ENCODE assay signal across 8 mouse cellular contexts in genomic region chr7:102266401-102267042, GRCm38 (mm10). TPM values are rescaled to one million over a fixed set of nuclear protein-coding genes. Genes with fewer than 3 reads are reported as not detected.
DNase-seq lines count a peak whose midpoint lies in the region; ATAC-seq and TF ChIP-seq lines count a peak whose summit lies in the region.

No protein-coding gene starts in this region.

- TF ChIP-seq CTCF in kidney, postnatal 0 days (IDR thresholded peaks at IDR 0.05; ENCODE audit: low read depth) = no peak

- no peak overlapping the region; the same call in 1 of the 2 replicates for H3K4me3 ChIP-seq in kidney, postnatal 0 days (replicated peaks; ENCODE audit: low read depth, low read length)
- peak overlapping the region; percentile 81 for H3K4me3 ChIP-seq in forebrain, embryonic 12.5 days (replicated peaks)
- peak overlapping the region; percentile 99 for H3K4me3 ChIP-seq in megakaryocyte, embryonic 14.5 days (replicated peaks)
- peak overlapping the region; percentile 84; the same call in 1 of the 2 replicates for H3K4me3 ChIP-seq in stomach, embryonic 14.5 days (ENCODE audit: low read depth, low read length)

- peak; percentile 16; the same call in 1 of the 2 replicates for ATAC-seq in kidney, postnatal 0 days (replicated peaks; ENCODE audit: low FRiP score, low read depth)
- peak; percentile 47 for ATAC-seq in forebrain, embryonic 12.5 days (ENCODE audit: low FRiP score)
- ATAC-seq in inflammation-experienced regulatory T-cells, adult 6 months = peak; percentile 65
- peak; percentile 21; the same call in 1 of the 2 replicates for ATAC-seq in stomach, embryonic 14.5 days (ENCODE audit: insufficient number of reproducible peaks, insufficient read depth, low FRiP score, low read depth)

- 0 out of 2 replicates have a peak overlapping the region, but pooled peaks have one; percentile 97 for H3K4me2 ChIP-seq in kidney, postnatal 0 days (ENCODE audit: low read length)
- H3K4me2 ChIP-seq in forebrain, embryonic 12.5 days = no peak overlapping the region; the same call in 1 of the 2 replicates
- peak overlapping the region; percentile 17 for H3K4me2 ChIP-seq in stomach, embryonic 14.5 days (replicated peaks; ENCODE audit: low read depth, low read length)

- H3K27ac ChIP-seq in kidney, postnatal 0 days = no peak overlapping the region
- H3K27ac ChIP-seq in forebrain, embryonic 12.5 days = no peak overlapping the region
- no peak overlapping the region for H3K27ac ChIP-seq in stomach, embryonic 14.5 days (ENCODE audit: low read length)

- no peak overlapping the region for H3K9ac ChIP-seq in kidney, postnatal 0 days (ENCODE audit: low read depth, low read length)
- no peak overlapping the region for H3K9ac ChIP-seq in forebrain, embryonic 12.5 days
- H3K9ac ChIP-seq in stomach, embryonic 14.5 days (replicated peaks; ENCODE audit: low read depth, low read length) = no peak overlapping the region

- H3K27me3 ChIP-seq in kidney, postnatal 0 days (ENCODE audit: insufficient read depth, low read length) = no peaks in the 10 kb centered on the region
- H3K27me3 ChIP-seq in forebrain, embryonic 12.5 days = peaks cover 10% of the 10 kb centered on the region
- no peaks in the 10 kb centered on the region for H3K27me3 ChIP-seq in megakaryocyte, embryonic 14.5 days (replicated peaks)
- H3K27me3 ChIP-seq in stomach, embryonic 14.5 days (ENCODE audit: control insufficient read depth, insufficient read depth, low read length) = no peaks in the 10 kb centered on the region

- 54% methylated on average over 14 of the region's 14 CpGs for WGBS in kidney, postnatal 0 days
- WGBS in forebrain, embryonic 12.5 days = 52% methylated on average over 14 of the region's 14 CpGs
- WGBS in stomach, embryonic 14.5 days = 47% methylated on average over 14 of the region's 14 CpGs

- H3K4me1 ChIP-seq in kidney, postnatal 0 days (replicated peaks; ENCODE audit: insufficient read depth, low read length) = no peaks in the 10 kb centered on the region
- H3K4me1 ChIP-seq in forebrain, embryonic 12.5 days = peaks cover 9% of the 10 kb centered on the region; the same call in 1 of the 2 replicates
- H3K4me1 ChIP-seq in megakaryocyte, embryonic 14.5 days = peaks cover 32% of the 10 kb centered on the region
- peaks cover 8% of the 10 kb centered on the region; the same call in 1 of the 2 replicates for H3K4me1 ChIP-seq in stomach, embryonic 14.5 days (ENCODE audit: control insufficient read depth, insufficient read depth, low read length)

- no peak for DNase-seq in kidney, postnatal 0 days (ENCODE audit: low spot score)
- DNase-seq in kidney, adult 8-10 months = no peak
- DNase-seq in left cerebral cortex, adult 11 months (ENCODE audit: low spot score) = no peak
- DNase-seq in adipocyte (ENCODE audit: low spot score) = no peak

- no peaks in the 10 kb centered on the region for H3K36me3 ChIP-seq in kidney, postnatal 0 days (ENCODE audit: insufficient read depth, low read length)
- H3K36me3 ChIP-seq in forebrain, embryonic 12.5 days (replicated peaks) = no peaks in the 10 kb centered on the region
- peaks cover 14% of the 10 kb centered on the region for H3K36me3 ChIP-seq in megakaryocyte, embryonic 14.5 days (replicated peaks; ENCODE audit: low read length)
- H3K36me3 ChIP-seq in stomach, embryonic 14.5 days (ENCODE audit: control insufficient read depth, insufficient read depth, low read length) = no peaks in the 10 kb centered on the region

- no peaks in the 10 kb centered on the region for H3K9me3 ChIP-seq in kidney, postnatal 0 days (replicated peaks; ENCODE audit: low read length)
- H3K9me3 ChIP-seq in forebrain, embryonic 12.5 days = no peaks in the 10 kb centered on the region
- no peaks in the 10 kb centered on the region for H3K9me3 ChIP-seq in megakaryocyte, embryonic 14.5 days
- no peaks in the 10 kb centered on the region for H3K9me3 ChIP-seq in stomach, embryonic 14.5 days (ENCODE audit: control insufficient read depth, low read depth, low read length)

RNA-seq across cellular contexts. Expression of gene Stim1, which starts 1.1 kb away (rescaled TPM):
- polyA plus RNA-seq in kidney, postnatal 0 days (2015; fragmentation: Nextera tagmentation; extraction: Ambion mirVana) = 9.7 and 10.3 TPM in 2 replicates
- polyA plus RNA-seq in forebrain, embryonic 12.5 days (2016; fragmentation: Nextera tagmentation; extraction: Ambion mirVana) = 11.6 and 11.7 TPM in 2 replicates
- polyA plus RNA-seq in inflammation-experienced regulatory T-cells, adult 6 months (2017; shearing (Covaris generic)) = 10 to 100 TPM; 46.3 to 50.9 (median 48.2) TPM
- polyA plus RNA-seq in megakaryocyte, embryonic 14.5 days (2012; ENCODE audit: insufficient read depth, low replicate concordance) = 106 and 312 TPM in 2 replicates
- 24.9 and 25.6 TPM in 2 replicates for polyA plus RNA-seq in stomach, embryonic 14.5 days (2014; fragmentation: Nextera tagmentation; extraction: Ambion mirVana)

RNA-seq across cellular contexts. Expression of gene Rhog, which starts 10.7 kb away (rescaled TPM):
- 50.6 and 52.1 TPM in 2 replicates for polyA plus RNA-seq in kidney, postnatal 0 days (2015; fragmentation: Nextera tagmentation; extraction: Ambion mirVana)
- polyA plus RNA-seq in forebrain, embryonic 12.5 days (2016; fragmentation: Nextera tagmentation; extraction: Ambion mirVana) = 21.7 and 25.1 TPM in 2 replicates
- polyA plus RNA-seq in inflammation-experienced regulatory T-cells, adult 6 months (2017; shearing (Covaris generic)) = 100 to 1,000 TPM; 135 to 199 (median 174) TPM
- 210 and 238 TPM in 2 replicates for polyA plus RNA-seq in megakaryocyte, embryonic 14.5 days (2012; ENCODE audit: insufficient read depth, low replicate concordance)
- polyA plus RNA-seq in stomach, embryonic 14.5 days (2014; fragmentation: Nextera tagmentation; extraction: Ambion mirVana) = 61.6 and 65.1 TPM in 2 replicates

RNA-seq across cellular contexts. Expression of gene Pgap2, which starts 56.5 kb away (rescaled TPM):
- polyA plus RNA-seq in kidney, postnatal 0 days (2015; fragmentation: Nextera tagmentation; extraction: Ambion mirVana) = 65.8 and 66.8 TPM in 2 replicates
- polyA plus RNA-seq in forebrain, embryonic 12.5 days (2016; fragmentation: Nextera tagmentation; extraction: Ambion mirVana) = 54.3 and 59.2 TPM in 2 replicates
- 10 to 100 TPM; 46.4 to 51.1 (median 47.1) TPM for polyA plus RNA-seq in inflammation-experienced regulatory T-cells, adult 6 months (2017; shearing (Covaris generic))
- polyA plus RNA-seq in megakaryocyte, embryonic 14.5 days (2012; ENCODE audit: insufficient read depth, low replicate concordance) = 8.0 and 17.3 TPM in 2 replicates
- 99.0 and 103 TPM in 2 replicates for polyA plus RNA-seq in stomach, embryonic 14.5 days (2014; fragmentation: Nextera tagmentation; extraction: Ambion mirVana)

RNA-seq across cellular contexts. Expression of gene Nup98, which starts 56.5 kb away (rescaled TPM):
- 19.1 and 21.1 TPM in 2 replicates for polyA plus RNA-seq in kidney, postnatal 0 days (2015; fragmentation: Nextera tagmentation; extraction: Ambion mirVana)
- 45.2 and 46.8 TPM in 2 replicates for polyA plus RNA-seq in forebrain, embryonic 12.5 days (2016; fragmentation: Nextera tagmentation; extraction: Ambion mirVana)
- 10 to 100 TPM; 34.1 to 42.1 (median 39.1) TPM for polyA plus RNA-seq in inflammation-experienced regulatory T-cells, adult 6 months (2017; shearing (Covaris generic))
- 0.81 and 1.1 TPM in 2 replicates for polyA plus RNA-seq in megakaryocyte, embryonic 14.5 days (2012; ENCODE audit: insufficient read depth, low replicate concordance)
- polyA plus RNA-seq in stomach, embryonic 14.5 days (2014; fragmentation: Nextera tagmentation; extraction: Ambion mirVana) = 51.6 and 53.5 TPM in 2 replicates
